In the genomic region with DNA sequence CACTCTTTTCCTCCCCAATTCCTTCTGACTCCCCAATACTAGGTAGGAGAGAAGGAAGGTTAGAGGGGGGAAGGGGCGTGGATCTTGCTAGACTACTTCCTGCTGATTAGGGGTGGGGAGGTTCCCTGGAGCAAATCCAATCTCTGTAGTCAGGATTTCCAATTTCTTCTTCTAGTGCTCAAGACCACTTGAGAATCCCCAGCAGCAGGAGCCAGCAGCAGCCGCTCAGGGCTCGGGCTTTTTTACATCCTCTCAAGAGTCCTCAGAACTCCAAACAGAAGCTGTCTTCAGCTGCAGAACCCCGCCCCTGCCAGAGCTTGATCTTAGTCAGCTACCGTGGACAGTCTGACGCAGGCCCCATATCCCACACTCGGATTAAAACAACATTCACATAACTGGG, we compare ENCODE assay signal across 20 mouse cellular contexts. TPM values are rescaled to one million over a fixed set of nuclear protein-coding genes. Genes with fewer than 3 reads are reported as not detected.
DNase-seq lines count a peak whose midpoint lies in the region; ATAC-seq and TF ChIP-seq lines count a peak whose summit lies in the region.
"Had no signal": no experiment of that assay in that cellular context is flagged by ENCODE, and none has a peak within 500 bp of the region (broad histone marks: within the 10 kb centered on the region; RNA-seq: fewer than 3 reads in every experiment).

No protein-coding gene starts in this region.

- no peak overlapping the region for H3K27ac ChIP-seq in heart, embryonic 12.5 days (ENCODE audit: poor library complexity, severe bottlenecking)
- no peak overlapping the region for H3K27ac ChIP-seq in heart, embryonic 10.5 days
- no peak overlapping the region for H3K27ac ChIP-seq in lung, postnatal 0 days (ENCODE audit: low read length)
- H3K27ac ChIP-seq in limb, embryonic 10.5 days = no peak overlapping the region
- H3K27ac ChIP-seq in embryonic facial prominence, embryonic 10.5 days (replicated peaks) = no peak overlapping the region
- H3K27ac ChIP-seq: embryonic facial prominence, embryonic 13.5 days; hindbrain, embryonic 13.5 days; limb, embryonic 13.5 days; liver, embryonic 15.5 days; midbrain, embryonic 13.5 days had no signal

- TF ChIP-seq CTCF in E14TG2a.4 (conservative IDR thresholded peaks at IDR 0.05; ENCODE audit: low read length) = no peak
- TF ChIP-seq CTCF in lung, postnatal 0 days (IDR thresholded peaks at IDR 0.05) = no peak

- 30% methylated on average over 7 of the region's 7 CpGs for WGBS in heart, embryonic 12.5 days
- WGBS in heart, embryonic 10.5 days = 39% methylated on average over 7 of the region's 7 CpGs
- 29% methylated on average over 7 of the region's 7 CpGs for WGBS in lung, postnatal 0 days
- 67% methylated on average over 7 of the region's 7 CpGs for WGBS in limb, embryonic 10.5 days
- WGBS in embryonic facial prominence, embryonic 10.5 days = 55% methylated on average over 7 of the region's 7 CpGs

- H3K36me3 ChIP-seq in heart, embryonic 12.5 days = no peaks in the 10 kb centered on the region
- H3K36me3 ChIP-seq in heart, embryonic 10.5 days = no peaks in the 10 kb centered on the region
- H3K36me3 ChIP-seq in E14TG2a.4 (ENCODE audit: insufficient read depth, low read length) = no peaks in the 10 kb centered on the region
- H3K36me3 ChIP-seq in lung, postnatal 0 days (ENCODE audit: insufficient read depth, low read length) = no peaks in the 10 kb centered on the region
- no peaks in the 10 kb centered on the region for H3K36me3 ChIP-seq in limb, embryonic 10.5 days
- H3K36me3 ChIP-seq in embryonic facial prominence, embryonic 10.5 days (replicated peaks) = no peaks in the 10 kb centered on the region
- H3K36me3 ChIP-seq: embryonic facial prominence, embryonic 13.5 days; hindbrain, embryonic 13.5 days; limb, embryonic 13.5 days; liver, embryonic 15.5 days; midbrain, embryonic 13.5 days had no signal

- no peak for TF ChIP-seq EP300 in lung, postnatal 0 days (IDR thresholded peaks at IDR 0.05)

- H3K27me3 ChIP-seq in heart, embryonic 12.5 days (replicated peaks) = no peaks in the 10 kb centered on the region
- H3K27me3 ChIP-seq in heart, embryonic 10.5 days (ENCODE audit: insufficient read depth, poor library complexity, severe bottlenecking) = no peaks in the 10 kb centered on the region
- no peaks in the 10 kb centered on the region for H3K27me3 ChIP-seq in E14TG2a.4 (ENCODE audit: insufficient read depth, low read length)
- H3K27me3 ChIP-seq in lung, postnatal 0 days (replicated peaks; ENCODE audit: insufficient read depth, low read length) = no peaks in the 10 kb centered on the region
- no peaks in the 10 kb centered on the region for H3K27me3 ChIP-seq in limb, embryonic 10.5 days (ENCODE audit: low read depth, poor library complexity, severe bottlenecking)
- H3K27me3 ChIP-seq in embryonic facial prominence, embryonic 10.5 days (replicated peaks; ENCODE audit: low read depth, poor library complexity, severe bottlenecking) = no peaks in the 10 kb centered on the region
- H3K27me3 ChIP-seq: embryonic facial prominence, embryonic 13.5 days; hindbrain, embryonic 13.5 days; limb, embryonic 13.5 days; liver, embryonic 15.5 days; midbrain, embryonic 13.5 days had no signal

- peaks cover 16% of the 10 kb centered on the region for H3K4me1 ChIP-seq in heart, embryonic 12.5 days (replicated peaks)
- H3K4me1 ChIP-seq in heart, embryonic 10.5 days = peaks cover 21% of the 10 kb centered on the region
- peaks cover 72% of the 10 kb centered on the region for H3K4me1 ChIP-seq in E14TG2a.4 (replicated peaks; ENCODE audit: low read depth, low read length)
- H3K4me1 ChIP-seq in lung, postnatal 0 days (ENCODE audit: insufficient read depth, low read depth, low read length) = no peaks in the 10 kb centered on the region
- H3K4me1 ChIP-seq in limb, embryonic 10.5 days = no peaks in the 10 kb centered on the region
- peaks cover 11% of the 10 kb centered on the region for H3K4me1 ChIP-seq in embryonic facial prominence, embryonic 10.5 days
- H3K4me1 ChIP-seq: embryonic facial prominence, embryonic 13.5 days; hindbrain, embryonic 13.5 days; limb, embryonic 13.5 days; midbrain, embryonic 13.5 days had no signal

- H3K4me2 ChIP-seq in heart, embryonic 12.5 days = 0 out of 2 replicates have a peak overlapping the region, but pooled peaks have one; percentile 5
- no peak overlapping the region for H3K4me2 ChIP-seq in lung, postnatal 0 days (replicated peaks; ENCODE audit: low read depth, low read length)
- H3K4me2 ChIP-seq: embryonic facial prominence, embryonic 13.5 days; hindbrain, embryonic 13.5 days; limb, embryonic 13.5 days; liver, embryonic 15.5 days; midbrain, embryonic 13.5 days had no signal

- no peak overlapping the region for H3K4me3 ChIP-seq in heart, embryonic 12.5 days
- H3K4me3 ChIP-seq in heart, embryonic 10.5 days = no peak overlapping the region
- peak overlapping the region; percentile 60 for H3K4me3 ChIP-seq in E14TG2a.4 (replicated peaks; ENCODE audit: low read length)
- H3K4me3 ChIP-seq in lung, postnatal 0 days (ENCODE audit: low read depth, low read length) = no peak overlapping the region
- H3K4me3 ChIP-seq in limb, embryonic 10.5 days = no peak overlapping the region
- no peak overlapping the region for H3K4me3 ChIP-seq in embryonic facial prominence, embryonic 10.5 days
- H3K4me3 ChIP-seq: embryonic facial prominence, embryonic 13.5 days; hindbrain, embryonic 13.5 days; limb, embryonic 13.5 days; liver, embryonic 15.5 days; midbrain, embryonic 13.5 days had no signal

- no peak for DNase-seq in heart, embryonic 10.5 days (ENCODE audit: low spot score)
- peak; percentile 84 for DNase-seq in R1 (ENCODE audit: low read depth, low spot score)
- peak; percentile 76 for DNase-seq in lung, postnatal 0 days (ENCODE audit: low spot score)
- DNase-seq in limb, embryonic 10.5 days (ENCODE audit: low spot score) = no peak
- no peak for DNase-seq in thymus, postnatal 36 days
- DNase-seq in embryonic facial prominence, embryonic 10.5 days (ENCODE audit: low spot score) = no peak
- DNase-seq: cerebellum, adult 9-10 months; gastrocnemius, postnatal 10 days; heart, adult 18-20 months; heart, postnatal 10 days; kidney, adult 11 months; right cerebral cortex, postnatal 25 days had no signal

- H3K9ac ChIP-seq in heart, embryonic 12.5 days = no peak overlapping the region
- H3K9ac ChIP-seq in lung, postnatal 0 days (replicated peaks; ENCODE audit: low read depth) = no peak overlapping the region
- H3K9ac ChIP-seq: embryonic facial prominence, embryonic 13.5 days; hindbrain, embryonic 13.5 days; limb, embryonic 13.5 days; liver, embryonic 15.5 days; midbrain, embryonic 13.5 days had no signal

- H3K9me3 ChIP-seq in heart, embryonic 12.5 days (replicated peaks) = 0 out of 2 replicates have a peak, but pooled peaks cover 2% of the 10 kb centered on the region
- H3K9me3 ChIP-seq in heart, embryonic 10.5 days = no peaks in the 10 kb centered on the region
- H3K9me3 ChIP-seq in E14TG2a.4 (ENCODE audit: low read length) = no peaks in the 10 kb centered on the region
- no peaks in the 10 kb centered on the region for H3K9me3 ChIP-seq in lung, postnatal 0 days (ENCODE audit: low read length)
- no peaks in the 10 kb centered on the region for H3K9me3 ChIP-seq in limb, embryonic 10.5 days (replicated peaks)
- H3K9me3 ChIP-seq in embryonic facial prominence, embryonic 10.5 days = no peaks in the 10 kb centered on the region
- H3K9me3 ChIP-seq: embryonic facial prominence, embryonic 13.5 days; hindbrain, embryonic 13.5 days; limb, embryonic 13.5 days; liver, embryonic 15.5 days; midbrain, embryonic 13.5 days had no signal

- ATAC-seq in heart, embryonic 12.5 days (ENCODE audit: insufficient number of reproducible peaks, low FRiP score) = no peak; the same call in 1 of the 2 replicates
- ATAC-seq in lung, postnatal 0 days = peak; percentile 79
- ATAC-seq: forebrain, embryonic 14.5 days; midbrain, embryonic 13.5 days had no signal

RNA-seq across cellular contexts. Expression of a gene that starts 11.8 kb away (rescaled TPM):
- polyA plus RNA-seq in heart, embryonic 12.5 days (2016; fragmentation: Nextera tagmentation; extraction: Ambion mirVana) = 29.8 and 32.6 TPM in 2 replicates
- 21.0 and 24.4 TPM in 2 replicates for polyA plus RNA-seq in heart, embryonic 10.5 days (2016; fragmentation: Nextera tagmentation; extraction: Ambion mirVana)
- polyA plus RNA-seq in lung, postnatal 0 days (2015; fragmentation: Nextera tagmentation; extraction: Ambion mirVana) = 21.4 and 25.5 TPM in 2 replicates
- polyA plus RNA-seq in limb, embryonic 10.5 days (2016; fragmentation: Nextera tagmentation; extraction: Ambion mirVana) = 15.9 and 17.9 TPM in 2 replicates
- polyA plus RNA-seq in embryonic facial prominence, embryonic 10.5 days (2016; fragmentation: Nextera tagmentation; extraction: Ambion mirVana) = 17.5 and 17.7 TPM in 2 replicates

RNA-seq across cellular contexts. Expression of a gene that starts 33.3 kb away (rescaled TPM):
- 0.23 and 0.60 TPM in 2 replicates for polyA plus RNA-seq in heart, embryonic 12.5 days (2016; fragmentation: Nextera tagmentation; extraction: Ambion mirVana)
- polyA plus RNA-seq in heart, embryonic 10.5 days (2016; fragmentation: Nextera tagmentation; extraction: Ambion mirVana) = 0.69 and 1.6 TPM in 2 replicates
- polyA plus RNA-seq in lung, postnatal 0 days (2015; fragmentation: Nextera tagmentation; extraction: Ambion mirVana) = 5.7 and 6.2 TPM in 2 replicates
- 0.80 and 0.86 TPM in 2 replicates for polyA plus RNA-seq in limb, embryonic 10.5 days (2016; fragmentation: Nextera tagmentation; extraction: Ambion mirVana)
- polyA plus RNA-seq in embryonic facial prominence, embryonic 10.5 days (2016; fragmentation: Nextera tagmentation; extraction: Ambion mirVana) = 0.75 and 1.1 TPM in 2 replicates

RNA-seq across cellular contexts. Expression of a gene that starts 43.3 kb away (rescaled TPM):
- polyA plus RNA-seq in heart, embryonic 12.5 days (2016; fragmentation: Nextera tagmentation; extraction: Ambion mirVana) = 306 TPM in 2 replicates
- 303 and 415 TPM in 2 replicates for polyA plus RNA-seq in heart, embryonic 10.5 days (2016; fragmentation: Nextera tagmentation; extraction: Ambion mirVana)
- 259 and 268 TPM in 2 replicates for polyA plus RNA-seq in lung, postnatal 0 days (2015; fragmentation: Nextera tagmentation; extraction: Ambion mirVana)
- polyA plus RNA-seq in limb, embryonic 10.5 days (2016; fragmentation: Nextera tagmentation; extraction: Ambion mirVana) = 583 and 781 TPM in 2 replicates
- polyA plus RNA-seq in embryonic facial prominence, embryonic 10.5 days (2016; fragmentation: Nextera tagmentation; extraction: Ambion mirVana) = 746 and 786 TPM in 2 replicates

RNA-seq across cellular contexts. Expression of a gene that starts 59.2 kb away (rescaled TPM):
- polyA plus RNA-seq in heart, embryonic 12.5 days (2016; fragmentation: Nextera tagmentation; extraction: Ambion mirVana) = 61.2 and 64.1 TPM in 2 replicates
- 86.1 and 108 TPM in 2 replicates for polyA plus RNA-seq in heart, embryonic 10.5 days (2016; fragmentation: Nextera tagmentation; extraction: Ambion mirVana)
- 58.7 and 62.4 TPM in 2 replicates for polyA plus RNA-seq in lung, postnatal 0 days (2015; fragmentation: Nextera tagmentation; extraction: Ambion mirVana)
- polyA plus RNA-seq in limb, embryonic 10.5 days (2016; fragmentation: Nextera tagmentation; extraction: Ambion mirVana) = 125 and 132 TPM in 2 replicates
- 109 and 114 TPM in 2 replicates for polyA plus RNA-seq in embryonic facial prominence, embryonic 10.5 days (2016; fragmentation: Nextera tagmentation; extraction: Ambion mirVana)

Comparison
In these comparisons a context has a peak if more than half of its experiments do, and no peak if none do; other contexts are left out.
1. DNase-seq: peak in R1 (single experiment) and lung, postnatal 0 days (single experiment); none in heart, embryonic 10.5 days (single experiment), limb, embryonic 10.5 days (single experiment), thymus, postnatal 36 days (0 of 2) and embryonic facial prominence, embryonic 10.5 days (single experiment).